Mouse (Mus musculus): Measurements from ENCODE around the gene Stambpl1.

DNA sequence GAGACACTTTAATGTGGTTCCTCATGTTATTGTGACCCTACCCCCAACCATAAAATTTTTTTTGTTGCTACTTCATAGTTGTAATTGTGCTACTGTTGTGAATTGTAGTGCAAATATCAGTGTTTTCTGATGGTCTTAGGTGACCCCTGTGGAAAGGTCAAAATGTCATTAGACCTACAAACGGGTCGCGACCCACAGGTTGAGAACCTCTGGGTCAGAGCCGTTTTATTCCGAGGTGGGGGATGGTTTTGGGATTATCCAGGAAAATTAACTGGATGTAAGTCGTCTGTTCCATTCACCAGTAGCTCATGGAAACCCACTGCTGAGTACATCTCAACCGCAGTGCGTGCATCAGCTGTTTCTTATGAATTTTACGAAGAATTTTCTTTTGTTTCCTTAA lies 1.7 kb downstream of the Stambpl1 start:
- TF ChIP-seq EP300 (IDR thresholded peaks at IDR 0.05) (no peak), CTCF (IDR thresholded peaks at IDR 0.05) (no peak)

Measured in lung, postnatal 0 days (tissue).